Mouse (Mus musculus): Measurements from ENCODE around the gene Vav1.

DNA sequence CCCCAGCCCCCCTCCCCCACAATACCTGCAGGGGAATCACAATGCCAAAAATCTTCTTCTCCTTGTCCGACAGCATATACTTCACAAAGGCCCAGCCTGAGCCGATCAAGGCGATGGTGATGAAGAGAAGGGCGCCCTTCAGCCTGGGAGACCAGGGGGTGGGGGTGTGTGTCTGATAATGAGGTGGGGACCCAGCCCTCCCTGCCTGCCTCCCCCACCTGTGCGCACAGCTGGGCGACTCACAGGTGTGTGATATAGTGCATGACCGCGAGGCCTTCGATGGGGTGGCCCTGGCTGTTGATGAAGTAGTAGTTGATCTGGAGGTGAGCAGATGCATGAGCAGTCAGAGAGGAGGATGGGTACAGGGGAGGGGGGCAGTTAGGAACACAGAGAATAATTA, 41.7 kb upstream of the Vav1 start:
- TF ChIP-seq CTCF (IDR thresholded peaks at IDR 0.05; ENCODE audit: borderline replicate concordance, extremely low read depth, insufficient read depth, insufficient read length) (no peak), POLR2A (IDR thresholded peaks at IDR 0.05; ENCODE audit: borderline replicate concordance, extremely low read depth, insufficient read depth, insufficient read length, poor library complexity, severe bottlenecking) (no peak)

Measured in brain, embryonic 14.5 days (tissue).